Mouse (Mus musculus) hindlimb bud, embryonic 11.5 days (tissue): ENCODE measurements at regions not wholly inside any gene's neighbourhood (a gene's known extent, or its start where the extent isn't known, plus 50 kb on each side); places are given as distances from the start of the nearest gene placed in this dataset.

Source experiments
- DNase-seq: peaks from one replicate; pipeline ENCODE4 v3.0.0-alpha.2; 2012; ENCODE audit warnings: low read depth, low spot score; ENCODE audit errors: extremely low spot score

GRCm38 (mm10) chr2:75609150-75609946 lies 49.7 kb upstream of the Hnrnpa3 start:
- no peak for DNase-seq
